Mouse (Mus musculus) CH12.LX (cell line): ENCODE measurements around the gene Ebf3.

Source experiments
- CHD1 ChIP-seq: IDR thresholded peaks from 2 replicates; pipeline ENCODE4 v1.6.1; 2012; ENCODE audit warnings: low read depth, low read length, improper control_type of control experiment, inconsistent platforms
- CHD2 ChIP-seq: IDR thresholded peaks from 2 replicates; pipeline ENCODE4 v1.6.1; 2011; ENCODE audit warnings: low read length, improper control_type of control experiment
- CTCF ChIP-seq, 2 experiments: IDR thresholded peaks in 1 of 2; conservative IDR thresholded peaks in 1 of 2; 2 replicates each; pipeline ENCODE4 v1.5.1; 2011 to 2012; ENCODE audit warnings: low read depth in 2 of 2, low read length in 2 of 2, improper control_type of control experiment in 1 of 2, inconsistent platforms in 1 of 2, mild to moderate bottlenecking in 1 of 2, moderate library complexity in 1 of 2
- E2F4 ChIP-seq: IDR thresholded peaks from 2 replicates; pipeline ENCODE4 v1.6.1; 2011; ENCODE audit warnings: low read depth, low read length, improper control_type of control experiment; ENCODE audit not compliant: insufficient replicate concordance
- EP300 ChIP-seq: IDR thresholded peaks from 2 replicates; pipeline ENCODE4 v1.6.1; 2011; ENCODE audit warnings: low read length, improper control_type of control experiment
- KAT2A ChIP-seq: IDR thresholded peaks from 2 replicates; pipeline ENCODE4 v1.6.1; 2012; ENCODE audit warnings: low read length, improper control_type of control experiment, inconsistent platforms; ENCODE audit not compliant: insufficient replicate concordance
- MEF2A ChIP-seq: IDR thresholded peaks from 2 replicates; pipeline ENCODE4 v1.6.1; 2014; ENCODE audit warnings: low read depth, mild to moderate bottlenecking, inconsistent platforms, low read length, improper control_type of control experiment, borderline replicate concordance
- POLR2A ChIP-seq: IDR thresholded peaks from 2 replicates; pipeline ENCODE4 v1.6.1; 2011; ENCODE audit warnings: low read depth, mild to moderate bottlenecking, improper control_type of control experiment, low read length
- RAD21 ChIP-seq: IDR thresholded peaks from 2 replicates; pipeline ENCODE4 v1.6.1; 2011; ENCODE audit warnings: low read depth, mild to moderate bottlenecking, low read length, improper control_type of control experiment, moderate library complexity
- RCOR1 ChIP-seq: conservative IDR thresholded peaks from 2 replicates; pipeline ENCODE4 v1.6.1; 2012; ENCODE audit warnings: low read depth, mild to moderate bottlenecking, inconsistent platforms, low read length, improper control_type of control experiment
- SIN3A ChIP-seq: IDR thresholded peaks from 2 replicates; pipeline ENCODE4 v1.6.1; 2012; ENCODE audit warnings: low read length, improper control_type of control experiment, inconsistent platforms
- USF2 ChIP-seq: conservative IDR thresholded peaks from 2 replicates; pipeline ENCODE4 v1.6.1; 2011; ENCODE audit warnings: low read depth, low read length, improper control_type of control experiment
- ZC3H11A ChIP-seq: IDR thresholded peaks from 2 replicates; pipeline ENCODE4 v1.6.1; 2012; ENCODE audit warnings: low read depth, mild to moderate bottlenecking, inconsistent platforms, low read length, improper control_type of control experiment
- ZNF384 ChIP-seq: IDR thresholded peaks from 2 replicates; pipeline ENCODE4 v1.6.1; 2012; ENCODE audit warnings: low read depth, low read length, improper control_type of control experiment, inconsistent platforms

DNA sequence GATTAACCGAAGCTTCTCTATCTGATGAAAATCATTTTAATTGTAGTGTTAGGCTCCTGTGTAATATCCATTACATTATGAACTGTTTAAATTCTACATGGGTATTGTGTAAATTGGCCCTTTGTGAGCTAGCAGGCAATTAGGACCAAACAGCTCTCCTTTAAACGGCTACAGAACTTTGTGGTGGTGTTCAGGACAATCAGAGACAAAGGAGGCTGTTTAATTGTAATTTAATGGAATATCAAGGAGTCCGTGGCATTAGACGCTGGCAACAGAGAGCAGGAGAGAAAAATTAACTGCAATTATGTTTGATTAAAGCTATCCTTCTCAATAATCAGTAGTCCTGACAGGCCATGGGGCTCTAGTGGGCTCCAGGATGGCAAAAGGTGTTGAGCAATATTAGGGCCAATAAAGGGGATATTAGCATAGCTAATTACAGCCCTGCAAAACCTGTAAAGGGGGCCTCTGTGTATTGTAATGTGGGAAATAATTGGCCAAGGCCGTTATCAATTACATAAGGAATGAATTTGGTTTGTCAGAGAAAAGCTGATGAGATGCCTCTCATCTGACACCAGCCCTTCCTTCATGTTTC is 74.6 kb downstream of the Ebf3 start:
- no peak for TF ChIP-seq POLR2A
- TF ChIP-seq CTCF (conservative IDR thresholded peaks at IDR 0.05 in 1 of 2, IDR thresholded peaks at IDR 0.05 in 1 of 2; ENCODE audit: low read depth in 2 of 2, low read length in 2 of 2): no peak
- no peak for TF ChIP-seq EP300
- TF ChIP-seq KAT2A: no peak
- no peak for TF ChIP-seq CHD2
- no peak for TF ChIP-seq RAD21
- TF ChIP-seq RCOR1: no peak
- TF ChIP-seq ZNF384: no peak
- TF ChIP-seq USF2: no peak
- no peak for TF ChIP-seq MEF2A
- no peak for TF ChIP-seq CHD1
- TF ChIP-seq ZC3H11A: no peak
- no peak for TF ChIP-seq E2F4
- TF ChIP-seq SIN3A: no peak
